Mouse (Mus musculus) heart, embryonic 10.5 days (tissue): Measurements from ENCODE around the gene 4930519P11Rik. TPM values are rescaled to one million over a fixed set of nuclear protein-coding genes. Genes with fewer than 3 reads are reported as not detected.
A peak's percentile ranks its signal among the peaks of the same experiment; 100 is the strongest.

ENCODE experiments used
- DNase-seq: peaks from one replicate; pipeline ENCODE4 v3.0.0-alpha.2; 2017; ENCODE audit warnings: low spot score
- H3K27ac ChIP-seq: fragments of 300-500 bp; sonication (generic); 2 replicates; pipeline ENCODE4 v1.5.1; 2016; ENCODE audit warnings: mild to moderate bottlenecking
- H3K27me3 ChIP-seq: fragments of 300-500 bp; sonication (generic); 2 replicates; pipeline ENCODE4 v1.6.1; 2016; ENCODE audit warnings: mild to moderate bottlenecking; ENCODE audit not compliant: poor library complexity, insufficient read depth, severe bottlenecking
- H3K36me3 ChIP-seq: fragments of 300-500 bp; sonication (generic); 2 replicates; pipeline ENCODE4 v1.6.1; 2016; ENCODE audit warnings: mild to moderate bottlenecking, moderate library complexity
- H3K4me1 ChIP-seq: fragments of 300-500 bp; sonication (generic); 2 replicates; pipeline ENCODE4 v1.6.1; 2016; ENCODE audit warnings: mild to moderate bottlenecking
- H3K4me3 ChIP-seq: fragments of 300-500 bp; sonication (generic); 2 replicates; pipeline ENCODE4 v1.5.1; 2016; ENCODE audit warnings: mild to moderate bottlenecking, moderate library complexity
- H3K9me3 ChIP-seq: fragments of 300-500 bp; sonication (generic); 2 replicates; pipeline ENCODE4 v1.6.1; 2016; ENCODE audit warnings: mild to moderate bottlenecking, moderate library complexity
- WGBS: fragments of 180-500 bp; shearing (Covaris S2); methylation state at CpG from one replicate; pipeline ENCODE4 v1.1.7; 2016; 5-methylcytosine and 5-hydroxymethylcytosine counted together
- polyA plus RNA-seq: library from polyadenylated mRNA; unstranded; fragments of >200 nt; fragmentation: Nextera tagmentation; extraction: Ambion mirVana; gene quantifications from 2 replicates; pipeline ENCODE4 v1.2.1, GENCODE M21; 2016

Gene 4930519P11Rik
- polyA plus RNA-seq, 1 experiment from 2014 or later, result 0.69 TPM

DNA sequence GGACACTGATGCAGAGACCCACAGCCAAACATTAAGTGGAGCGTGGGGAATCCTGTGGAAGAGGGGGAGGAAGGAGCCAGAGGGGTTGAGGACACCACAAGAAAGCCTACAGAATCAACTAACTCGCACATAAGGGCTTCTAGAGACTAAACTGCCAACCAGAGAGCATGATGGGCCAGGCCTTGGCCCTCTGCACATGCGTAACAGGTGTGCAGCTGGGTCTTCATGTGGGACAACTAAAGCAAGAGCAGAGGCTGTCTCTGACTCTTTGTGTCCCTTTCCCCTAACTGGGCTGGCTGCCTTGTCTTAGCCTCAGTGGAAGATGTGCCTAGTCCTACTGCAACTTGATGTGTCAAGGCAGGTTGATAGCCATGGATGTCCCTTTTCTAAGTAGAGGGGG is 3.8 kb upstream of the 4930519P11Rik start:
- peaks cover 5% of the 10 kb centered on the region; the same call in 1 of the 2 replicates for H3K36me3 ChIP-seq
- WGBS, result 92% methylated on average over 3 of the region's 3 CpGs
- no peaks in the 10 kb centered on the region for H3K27me3 ChIP-seq
- DNase-seq, result no peak
- no peak overlapping the region for H3K4me3 ChIP-seq
- H3K9me3 ChIP-seq, result no peaks in the 10 kb centered on the region
- peaks cover 25% of the 10 kb centered on the region for H3K4me1 ChIP-seq
- H3K27ac ChIP-seq, result no peak overlapping the region

DNA sequence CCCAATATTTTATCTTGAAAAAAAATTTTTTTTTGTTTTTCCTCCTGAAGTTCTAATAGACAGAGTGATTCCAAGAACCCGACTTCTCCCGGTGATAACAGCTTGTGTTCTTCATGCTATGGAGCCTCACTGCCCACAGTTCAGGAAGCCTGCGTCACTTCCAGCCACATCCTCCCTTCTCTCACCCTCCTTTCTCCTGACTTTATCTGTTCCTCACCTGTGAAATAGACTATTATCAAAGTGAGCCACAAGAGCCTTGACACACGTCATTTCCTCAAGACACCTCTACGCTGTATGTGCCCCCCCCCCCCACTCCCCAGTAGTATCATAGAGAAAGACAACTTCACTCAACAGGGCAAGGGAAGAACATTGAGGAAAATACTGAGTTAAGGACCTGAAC is 2.4 kb upstream of the 4930519P11Rik start:
- Histone ChIP-seq H3K4me1 (peaks cover 22% of the 10 kb centered on the region), H3K36me3 (peaks cover 2% of the 10 kb centered on the region; the same call in 1 of the 2 replicates), H3K9me3 (no peaks in the 10 kb centered on the region), H3K27ac (no peak overlapping the region), H3K4me3 (no peak overlapping the region), H3K27me3 (no peaks in the 10 kb centered on the region)
- no peak for DNase-seq
- 81% methylated on average over 5 of the region's 5 CpGs for WGBS

DNA sequence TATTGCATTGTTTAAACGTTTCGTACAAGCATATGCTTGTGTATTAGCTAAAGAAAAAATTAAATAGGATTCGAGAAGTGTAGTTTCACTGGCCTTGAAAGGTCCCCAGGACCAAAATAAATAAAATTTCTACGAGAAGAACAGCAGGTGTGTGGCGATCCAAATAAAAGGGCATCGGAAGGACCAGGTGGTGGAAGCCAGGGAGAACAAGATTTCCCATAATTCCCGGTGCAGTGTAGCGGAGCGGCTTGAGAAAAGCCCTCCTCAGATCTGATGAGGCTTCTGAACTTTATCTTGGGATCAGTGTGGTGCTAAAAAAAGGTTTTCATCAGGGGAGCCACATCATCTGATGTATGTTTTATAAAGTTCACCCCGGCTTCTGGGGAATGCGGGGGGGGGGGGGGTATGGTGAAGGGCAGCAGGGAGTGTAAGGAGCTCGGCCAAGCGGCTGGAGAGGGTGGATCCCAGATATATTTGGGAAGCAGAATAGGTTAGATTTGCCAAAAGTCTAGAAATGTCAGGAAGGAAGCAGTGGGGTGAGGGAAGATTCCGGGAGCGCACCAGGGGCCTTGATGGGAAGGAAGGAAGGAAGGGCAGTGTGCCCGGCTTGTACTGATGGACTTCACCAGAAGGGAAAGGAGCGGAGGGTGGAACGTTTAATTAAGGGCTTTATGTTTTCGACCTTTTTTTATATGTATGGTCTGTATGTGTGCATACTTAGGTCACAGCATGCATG is 1.8 kb upstream of the 4930519P11Rik start:
- no peaks in the 10 kb centered on the region for H3K27me3 ChIP-seq
- DNase-seq, result no peak
- H3K9me3 ChIP-seq, result no peaks in the 10 kb centered on the region
- peaks cover 2% of the 10 kb centered on the region; the same call in 1 of the 2 replicates for H3K36me3 ChIP-seq
- peak overlapping the region; percentile 93; the same call in 1 of the 2 replicates for H3K27ac ChIP-seq
- 62% methylated on average over 19 of the region's 19 CpGs for WGBS
- H3K4me3 ChIP-seq, result peak overlapping the region; percentile 27; the same call in 1 of the 2 replicates
- H3K4me1 ChIP-seq, result peaks cover 22% of the 10 kb centered on the region

DNA sequence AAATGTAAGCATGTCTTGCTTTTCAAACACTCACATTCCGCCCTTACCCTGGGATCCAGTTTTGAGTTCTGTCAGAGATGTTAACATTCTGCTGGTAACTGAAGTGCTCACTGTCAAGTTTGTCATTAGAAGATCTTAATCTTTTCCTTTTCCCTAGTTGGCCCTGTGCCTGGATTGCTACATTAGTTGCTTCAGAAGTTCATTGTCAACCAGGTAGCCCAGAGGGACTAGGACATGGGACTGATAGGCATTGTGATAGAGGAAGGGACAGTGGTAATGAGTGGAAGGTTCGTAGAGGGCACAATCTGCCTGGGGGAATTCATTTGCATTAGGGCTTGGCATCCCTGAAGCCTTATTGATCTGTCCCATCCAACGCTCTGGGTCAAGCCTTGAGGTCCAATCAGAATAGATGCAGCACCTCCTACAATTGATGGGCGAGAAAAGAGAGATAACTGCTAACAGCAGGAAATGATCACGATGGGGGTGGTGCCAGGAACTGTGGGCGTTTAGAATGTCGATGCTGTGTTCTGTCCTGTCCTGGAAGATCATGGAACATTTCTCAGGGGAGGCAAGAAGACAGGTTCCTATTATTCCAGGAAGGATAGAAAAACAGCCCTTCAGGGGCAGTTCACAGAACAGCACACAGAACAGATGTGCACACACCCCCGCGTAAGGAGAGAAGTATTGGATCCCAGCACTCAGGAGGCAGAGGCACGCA is 4.0 kb downstream of the 4930519P11Rik start:
- WGBS, result 52% methylated on average over 10 of the region's 10 CpGs
- DNase-seq, result no peak
- Histone ChIP-seq H3K27me3 (peaks cover 13% of the 10 kb centered on the region; the same call in 1 of the 2 replicates), H3K4me3 (no peak overlapping the region), H3K36me3 (no peaks in the 10 kb centered on the region), H3K27ac (no peak overlapping the region), H3K4me1 (peaks cover 13% of the 10 kb centered on the region; the same call in 1 of the 2 replicates), H3K9me3 (no peaks in the 10 kb centered on the region)

DNA sequence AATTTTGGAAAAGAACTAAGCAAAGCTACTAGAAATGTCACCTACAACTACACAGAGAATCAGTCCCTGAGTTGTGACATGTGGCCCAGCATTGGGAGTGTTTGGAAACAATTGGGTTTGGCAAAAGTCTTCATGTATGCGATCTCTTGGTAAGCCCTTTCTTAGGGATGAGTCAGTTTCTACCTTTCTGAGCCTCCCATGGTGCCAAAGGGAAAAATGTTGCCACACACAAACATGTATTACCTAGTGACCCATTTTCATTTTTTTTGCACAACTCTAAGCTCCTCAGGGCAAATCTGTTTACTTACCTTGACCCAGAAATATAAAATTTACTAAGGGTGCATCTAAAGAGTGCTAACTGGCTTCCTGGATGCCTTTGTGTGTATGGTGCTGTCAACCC is 6.3 kb downstream of the 4930519P11Rik start:
- Histone ChIP-seq H3K36me3 (no peaks in the 10 kb centered on the region), H3K9me3 (no peaks in the 10 kb centered on the region), H3K4me1 (peaks cover 14% of the 10 kb centered on the region), H3K27me3 (peaks cover 13% of the 10 kb centered on the region; the same call in 1 of the 2 replicates), H3K27ac (no peak overlapping the region), H3K4me3 (no peak overlapping the region)
- DNase-seq, result no peak
- WGBS, result 75% methylated on average over 1 of the region's 1 CpGs

DNA sequence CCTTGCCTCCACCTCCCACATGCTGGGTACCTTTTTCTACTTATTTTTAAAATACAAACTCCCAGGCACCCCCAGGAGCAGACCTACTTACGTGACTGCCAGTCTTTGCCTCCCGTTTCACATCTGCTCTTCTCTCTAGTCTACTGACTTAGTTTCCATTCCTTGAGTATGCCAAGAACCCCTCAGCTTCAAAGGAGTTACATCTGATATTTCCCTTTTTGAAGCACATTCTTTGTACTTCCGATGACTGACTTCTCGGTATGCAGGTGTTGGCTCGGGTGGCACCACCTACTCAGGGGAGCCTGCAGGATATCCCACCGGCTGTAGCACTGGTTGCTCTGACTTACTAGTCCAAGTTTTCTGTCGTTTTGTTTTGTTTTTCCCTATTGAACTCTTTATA is 9.1 kb downstream of the 4930519P11Rik start:
- Histone ChIP-seq H3K36me3 (no peaks in the 10 kb centered on the region), H3K4me1 (peaks cover 14% of the 10 kb centered on the region), H3K27me3 (peaks cover 13% of the 10 kb centered on the region; the same call in 1 of the 2 replicates), H3K9me3 (no peaks in the 10 kb centered on the region), H3K4me3 (peak overlapping the region; percentile 79), H3K27ac (peak overlapping the region; percentile 92)
- WGBS, result 36% methylated on average over 7 of the region's 7 CpGs
- DNase-seq, result no peak

DNA sequence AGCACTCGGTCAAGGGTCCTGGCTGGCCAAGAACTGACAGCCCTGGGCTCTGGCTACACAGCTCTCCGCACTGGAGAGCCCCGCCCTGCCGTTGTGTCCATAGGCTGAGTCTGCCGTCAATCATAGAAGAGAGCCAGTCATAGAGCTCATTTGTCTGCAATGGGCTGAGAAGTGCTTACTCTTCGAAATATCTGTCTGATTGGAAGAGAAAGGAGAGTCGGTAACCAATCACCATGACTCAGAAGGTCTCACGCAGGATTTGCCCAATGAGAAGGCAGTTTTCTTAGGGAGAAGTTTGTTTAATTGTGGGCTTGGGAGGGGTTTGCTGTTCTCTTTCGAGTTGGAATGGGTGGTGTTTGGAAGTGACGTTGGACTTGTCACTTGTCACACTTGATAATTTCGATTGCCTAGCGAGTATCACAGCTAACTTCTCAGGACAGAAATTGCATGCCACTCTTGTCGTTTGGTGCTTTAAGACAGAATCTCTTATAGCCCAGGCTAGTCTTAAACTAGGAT is 9.5 kb downstream of the 4930519P11Rik start, which contains the start of gene Pxmp4:
Gene Pxmp4 (minus strand): TSS at position 71 of the 516 bp plus-strand sequence.
- DNase-seq, result peak; percentile 99
- peak within 1 kb of the TSS; percentile 92 for H3K27ac ChIP-seq
- H3K4me3 ChIP-seq, result peak within 1 kb of the TSS; percentile 79
- peaks cover 12% of the 10 kb centered on the region; the same call in 1 of the 2 replicates for H3K27me3 ChIP-seq
- peaks cover 14% of the 10 kb centered on the region for H3K4me1 ChIP-seq
- H3K36me3 ChIP-seq, result no peaks in the 10 kb centered on the region
- under 1% methylated on average over 13 of the region's 13 CpGs for WGBS
- H3K9me3 ChIP-seq, result no peaks in the 10 kb centered on the region

DNA sequence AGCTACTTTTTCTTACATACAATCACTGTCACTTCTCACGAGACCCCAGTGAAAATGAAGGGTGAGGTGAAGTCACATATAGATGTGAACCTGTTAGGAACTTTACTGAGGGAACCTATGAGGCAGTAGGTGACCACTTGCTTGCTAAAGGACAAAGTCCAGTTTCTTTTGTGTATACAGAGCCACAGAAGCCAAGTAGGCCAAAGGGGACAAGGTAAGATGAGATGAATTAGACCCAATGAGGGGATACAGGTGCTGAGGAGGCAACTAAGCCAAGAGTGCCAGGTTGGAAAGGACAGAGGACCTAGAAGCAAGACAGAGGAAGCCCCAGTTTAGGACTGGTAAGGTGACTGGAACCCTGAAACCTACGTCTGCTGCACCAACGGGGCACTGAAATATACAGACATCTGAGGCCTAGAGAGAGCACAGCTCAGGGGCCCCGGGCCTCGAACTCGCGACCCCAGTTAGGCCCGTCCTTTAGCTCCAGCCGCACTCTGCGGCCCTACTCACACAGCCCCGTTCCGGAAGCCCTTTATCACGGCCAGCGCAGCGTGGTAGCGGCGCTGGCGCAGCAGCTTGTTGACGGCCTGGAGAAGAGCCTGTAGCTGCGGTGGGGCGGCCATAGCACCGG is 10.1 kb downstream of the 4930519P11Rik start:
- Histone ChIP-seq H3K27me3 (peaks cover 6% of the 10 kb centered on the region; the same call in 1 of the 2 replicates), H3K36me3 (no peaks in the 10 kb centered on the region), H3K4me3 (peak overlapping the region; percentile 79), H3K9me3 (no peaks in the 10 kb centered on the region), H3K27ac (peak overlapping the region; percentile 92), H3K4me1 (peaks cover 14% of the 10 kb centered on the region)
- no peak for DNase-seq
- WGBS, result 16% methylated on average over 22 of the region's 22 CpGs

DNA sequence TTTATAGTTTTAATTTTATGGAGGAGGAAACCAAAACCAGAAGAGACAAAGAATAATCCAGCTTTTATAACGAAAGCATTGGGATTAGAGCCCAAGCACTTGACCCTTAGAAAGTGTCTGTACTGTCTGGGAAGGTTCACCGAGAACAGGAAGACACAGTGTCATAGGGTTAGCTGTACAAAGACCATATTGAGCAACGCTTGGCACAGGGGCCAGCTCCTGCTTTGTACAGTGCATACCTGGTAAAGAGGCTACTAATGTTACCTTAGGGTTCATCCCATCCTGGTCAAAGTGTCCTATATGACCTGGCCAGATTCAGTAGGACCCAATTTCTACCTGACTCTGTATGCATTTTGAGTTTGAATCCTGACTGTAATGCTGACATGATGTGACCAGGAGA is 11.9 kb downstream of the 4930519P11Rik start:
- H3K4me3 ChIP-seq, result no peak overlapping the region
- no peaks in the 10 kb centered on the region for H3K9me3 ChIP-seq
- H3K27ac ChIP-seq, result no peak overlapping the region
- H3K36me3 ChIP-seq, result no peaks in the 10 kb centered on the region
- WGBS, result 68% methylated on average over 3 of the region's 3 CpGs
- no peaks in the 10 kb centered on the region for H3K27me3 ChIP-seq
- DNase-seq, result no peak
- peaks cover 14% of the 10 kb centered on the region for H3K4me1 ChIP-seq

DNA sequence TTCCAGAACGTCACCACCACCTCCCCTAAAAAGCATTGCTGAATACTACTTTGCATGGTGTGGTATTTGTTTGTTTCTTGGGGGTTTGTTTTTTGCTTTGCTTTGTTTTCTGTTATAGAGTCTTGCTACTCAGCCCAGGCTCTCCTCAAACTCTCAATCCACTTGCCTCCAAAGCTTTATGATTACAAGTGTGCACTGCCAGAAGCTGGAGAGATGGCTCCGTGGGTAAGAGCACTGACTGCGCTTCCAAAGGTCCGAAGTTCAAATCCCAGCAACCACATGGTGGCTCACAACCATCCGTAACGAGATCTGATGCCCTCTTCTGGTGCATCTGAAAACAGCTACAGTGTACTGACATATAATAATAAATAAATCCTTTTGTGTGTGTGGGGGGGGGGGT is 12.7 kb downstream of the 4930519P11Rik start:
- WGBS, result 69% methylated on average over 6 of the region's 6 CpGs
- no peak overlapping the region for H3K4me3 ChIP-seq
- no peaks in the 10 kb centered on the region for H3K36me3 ChIP-seq
- DNase-seq, result no peak
- peaks cover 14% of the 10 kb centered on the region for H3K4me1 ChIP-seq
- no peak overlapping the region for H3K27ac ChIP-seq
- H3K27me3 ChIP-seq, result no peaks in the 10 kb centered on the region
- no peaks in the 10 kb centered on the region for H3K9me3 ChIP-seq

DNA sequence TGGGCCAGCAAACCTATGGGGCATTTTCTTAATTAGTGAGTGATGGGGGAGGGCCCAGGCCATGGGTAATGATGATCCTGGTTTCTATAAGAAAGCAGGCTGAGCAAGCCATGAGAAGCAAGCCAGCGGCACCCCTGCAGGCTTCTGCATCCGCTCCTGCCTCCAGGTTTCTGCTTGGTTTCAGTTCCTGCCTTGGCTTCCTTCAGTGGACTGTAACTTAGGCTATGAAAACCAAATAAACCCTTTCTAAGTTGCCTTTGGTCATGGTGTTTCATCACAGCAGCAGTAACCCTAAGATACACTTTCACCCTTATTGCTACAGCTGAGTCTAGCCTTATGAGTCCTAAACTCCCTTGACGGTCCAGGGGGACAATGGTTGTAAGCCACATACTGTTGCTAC is 15.8 kb downstream of the 4930519P11Rik start:
- Histone ChIP-seq H3K27me3 (no peaks in the 10 kb centered on the region), H3K27ac (no peak overlapping the region), H3K36me3 (peaks cover 8% of the 10 kb centered on the region; the same call in 1 of the 2 replicates), H3K9me3 (no peaks in the 10 kb centered on the region), H3K4me1 (0 out of 2 replicates have a peak, but pooled peaks cover under 1% of the 10 kb centered on the region), H3K4me3 (no peak overlapping the region)
- DNase-seq, result no peak
- 83% methylated on average over 3 of the region's 3 CpGs for WGBS

DNA sequence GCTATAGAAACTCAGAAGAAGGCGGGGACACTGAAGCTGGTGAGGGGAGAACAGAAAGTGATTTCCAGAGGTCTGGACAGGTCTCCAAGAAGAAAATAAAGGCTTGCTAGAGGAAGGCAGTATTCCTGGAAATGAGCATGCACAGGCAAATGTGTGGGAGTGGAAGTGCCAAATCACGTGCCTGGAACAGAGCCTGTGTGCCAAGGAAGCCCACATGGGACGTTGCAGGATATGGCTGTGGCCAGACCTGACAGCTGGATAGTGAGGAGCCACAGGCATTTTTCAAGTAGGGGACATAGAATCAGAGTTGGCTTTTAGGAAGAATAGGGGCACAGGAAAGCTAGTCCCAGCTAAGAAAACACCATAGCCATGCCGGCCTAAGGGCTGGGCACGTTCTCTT is 17.5 kb downstream of the 4930519P11Rik start:
- no peak overlapping the region for H3K27ac ChIP-seq
- WGBS, result 73% methylated on average over 5 of the region's 5 CpGs
- H3K4me1 ChIP-seq, result no peaks in the 10 kb centered on the region
- DNase-seq, result no peak
- no peaks in the 10 kb centered on the region for H3K9me3 ChIP-seq
- H3K36me3 ChIP-seq, result peaks cover 8% of the 10 kb centered on the region; the same call in 1 of the 2 replicates
- H3K27me3 ChIP-seq, result no peaks in the 10 kb centered on the region
- H3K4me3 ChIP-seq, result no peak overlapping the region
